Mouse (Mus musculus) layer of hippocampus, adult 8-10 months (tissue): ENCODE measurements around the gene Zfp239. TPM values are rescaled to one million over a fixed set of nuclear protein-coding genes. Genes with fewer than 3 reads are reported as not detected.

ENCODE experiments used
- DNase-seq, 2 experiments: peaks; one replicate each; pipeline ENCODE4 v3.0.0; 2022; ENCODE audit warnings: low spot score in 2 of 2
- total RNA-seq, 4 experiments: library from RNA; stranded (reverse); gene quantifications; 2 replicates each; pipeline ENCODE4 v1.2.4; 2022

The Zfp239 gene
- total RNA-seq, 4 experiments from 2014 or later = 32.3 to 45.5 (median 38.4) TPM

GRCm38 (mm10) chr6:117878700-117879407 is 17.0 kb downstream of the Zfp239 start:
- DNase-seq = peak; percentile 92 to 93

GRCm38 (mm10) chr6:117879408-117880115 is 17.7 kb downstream of the Zfp239 start:
- peak; percentile 98 to 99 for DNase-seq

GRCm38 (mm10) chr6:117880394-117880838 is 18.5 kb downstream of the Zfp239 start:
- no peak for DNase-seq

GRCm38 (mm10) chr6:117881229-117881628 is 19.3 kb downstream of the Zfp239 start:
- DNase-seq = no peak

GRCm38 (mm10) chr6:117881997-117882396 is 20.1 kb downstream of the Zfp239 start:
- DNase-seq = no peak

- DNase-seq = no peak
Observed at GRCm38 (mm10) chr6:117885943-117886342, 24.0 kb downstream of the Zfp239 start.

GRCm38 (mm10) chr6:117888032-117888431 is 26.1 kb downstream of the Zfp239 start:
- DNase-seq = no peak

GRCm38 (mm10) chr6:117888642-117889096 is 26.8 kb downstream of the Zfp239 start:
- DNase-seq = no peak

- DNase-seq = no peak
Observed at GRCm38 (mm10) chr6:117890257-117890656, 28.4 kb downstream of the Zfp239 start.

- no peak for DNase-seq
Observed at GRCm38 (mm10) chr6:117891369-117892160, 29.7 kb downstream of the Zfp239 start.

- DNase-seq = no peak
Observed at GRCm38 (mm10) chr6:117892386-117892785, 30.5 kb downstream of the Zfp239 start.

GRCm38 (mm10) chr6:117893435-117893834 is 31.5 kb downstream of the Zfp239 start:
- DNase-seq = no peak

GRCm38 (mm10) chr6:117897800-117898199 is 35.9 kb downstream of the Zfp239 start:
- no peak for DNase-seq

GRCm38 (mm10) chr6:117900126-117901080 is 38.5 kb downstream of the Zfp239 start, which contains the start of gene Hnrnpf:
TSS of gene Hnrnpf (plus strand) at chr6:117900324.
- DNase-seq = peak; percentile 34 to 40

GRCm38 (mm10) chr6:117901510-117902402 is 39.9 kb downstream of the Zfp239 start:
- DNase-seq = no peak

- DNase-seq = no peak
Observed at GRCm38 (mm10) chr6:117902556-117902955, 40.7 kb downstream of the Zfp239 start.

GRCm38 (mm10) chr6:117903836-117904235 is 41.9 kb downstream of the Zfp239 start:
- no peak for DNase-seq

- no peak for DNase-seq
Observed at GRCm38 (mm10) chr6:117905260-117905930, 43.5 kb downstream of the Zfp239 start.

GRCm38 (mm10) chr6:117906015-117906531 is 44.2 kb downstream of the Zfp239 start:
- peak in 1 of 2 experiments; percentile 65 for DNase-seq
